Mouse (Mus musculus) spleen, adult 2 months (tissue): ENCODE results near the gene Lrrc55.

ENCODE experiments used
- CTCF ChIP-seq: fragments of 200-500 bp; IDR thresholded peaks from 2 replicates; pipeline ENCODE4 v1.5.1; 2011; ENCODE audit warnings: mild to moderate bottlenecking, inconsistent platforms; ENCODE audit not compliant: insufficient read depth, insufficient read length, insufficient replicate concordance; ENCODE audit errors: extremely low read depth
- POLR2A ChIP-seq: fragments of 200-500 bp; IDR thresholded peaks from 2 replicates; pipeline ENCODE4 v1.6.1; 2011; ENCODE audit warnings: low read depth, low read length, inconsistent platforms

- no peak for TF ChIP-seq CTCF
- TF ChIP-seq POLR2A = no peak
Measured at GRCm38 (mm10) chr2:85136089-85136488, 60.9 kb downstream of the Lrrc55 start, which contains the start of gene Aplnr.
